Mouse (Mus musculus): ENCODE data around the gene Miga2.

Gene Miga2

GRCm38 (mm10) chr2:30419112-30419511 is 55.1 kb downstream of the Miga2 start:
- no peak for DNase-seq (ENCODE audit: low spot score in 2 of 2)

GRCm38 (mm10) chr2:30421432-30421831 is 57.4 kb downstream of the Miga2 start:
- no peak for DNase-seq (ENCODE audit: low spot score in 2 of 2)

- no peak for DNase-seq (ENCODE audit: low spot score in 2 of 2)
Measured at GRCm38 (mm10) chr2:30429156-30429555, 65.1 kb downstream of the Miga2 start.

Data from left cerebral cortex, adult 9 months (tissue).